Mouse (Mus musculus) left cerebral cortex, adult 11 months (tissue): ENCODE data around the gene Lurap1l.

Experiments
- DNase-seq: peaks from one replicate; pipeline ENCODE4 v3.0.0; 2022; ENCODE audit warnings: low spot score

Lurap1l gene

DNA sequence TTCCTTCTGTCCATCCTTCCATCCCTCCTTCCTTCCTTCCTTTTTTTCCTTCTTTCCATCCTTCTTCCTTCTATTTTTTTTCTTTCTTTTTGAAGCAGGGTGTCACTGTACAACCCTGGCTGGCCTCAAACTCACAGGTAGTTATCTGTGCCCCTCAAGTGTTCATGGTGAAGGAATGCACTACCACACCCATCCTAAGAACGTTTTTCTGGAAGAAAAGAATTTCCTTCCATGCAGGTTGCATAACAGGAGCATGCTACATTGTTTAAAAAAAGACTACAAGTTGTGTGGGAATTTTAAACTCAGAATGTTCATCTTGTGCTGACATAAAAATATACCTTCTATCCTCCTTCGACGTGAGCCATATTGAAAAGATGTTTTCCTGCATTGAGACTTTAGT is 7.4 kb downstream of the Lurap1l start:
- DNase-seq, result no peak

- DNase-seq, result no peak
Observed at GRCm38 (mm10) chr4:80918526-80919129, 8.2 kb downstream of the Lurap1l start.

GRCm38 (mm10) chr4:80919217-80919867 is 8.9 kb downstream of the Lurap1l start:
- DNase-seq, result no peak

DNA sequence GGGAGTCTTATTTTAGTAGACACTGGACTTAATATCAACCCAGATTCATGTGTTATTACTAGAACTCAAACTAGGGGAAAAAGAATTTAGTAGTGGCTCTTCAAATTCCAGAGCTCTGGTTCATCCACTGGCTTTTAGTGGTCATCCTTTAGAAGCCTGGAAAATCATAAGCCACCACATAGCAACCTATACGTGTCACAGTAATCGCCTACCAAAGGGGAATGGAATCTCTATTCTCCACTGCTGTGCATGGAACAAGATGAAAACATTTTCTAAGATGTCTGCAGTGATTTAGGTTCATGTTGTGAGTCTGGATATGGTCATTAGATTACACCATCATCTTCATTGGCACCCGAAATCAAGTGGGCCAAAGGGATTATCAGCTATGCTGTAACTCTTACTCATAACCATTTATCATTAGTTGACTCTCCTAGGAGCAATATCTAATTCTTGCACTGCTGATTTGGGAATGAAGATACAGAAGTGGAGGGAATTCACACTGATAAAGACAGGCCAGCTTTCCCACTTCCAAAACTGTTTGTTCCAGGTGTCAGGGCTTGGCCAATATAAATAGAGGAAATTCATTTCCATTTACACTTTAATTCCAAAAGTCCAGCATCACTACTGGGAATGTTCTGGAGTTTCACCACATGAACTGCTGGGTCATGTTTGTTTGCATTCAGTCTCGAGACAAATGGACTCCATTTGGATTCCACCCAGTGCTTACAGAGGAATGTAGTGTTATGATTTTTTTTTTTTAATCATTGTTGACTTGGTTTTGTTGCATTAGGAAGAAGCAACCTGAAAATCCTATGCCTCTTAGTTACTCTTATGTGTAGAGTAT is 11.4 kb downstream of the Lurap1l start:
- DNase-seq, result no peak

- no peak for DNase-seq
Observed at GRCm38 (mm10) chr4:80922654-80923053, 12.2 kb downstream of the Lurap1l start.

GRCm38 (mm10) chr4:80924815-80925214 is 14.4 kb downstream of the Lurap1l start:
- no peak for DNase-seq

- no peak for DNase-seq
Observed at GRCm38 (mm10) chr4:80925752-80926519, 15.5 kb downstream of the Lurap1l start.

GRCm38 (mm10) chr4:80934749-80935148 is 24.3 kb downstream of the Lurap1l start:
- DNase-seq, result no peak

DNA sequence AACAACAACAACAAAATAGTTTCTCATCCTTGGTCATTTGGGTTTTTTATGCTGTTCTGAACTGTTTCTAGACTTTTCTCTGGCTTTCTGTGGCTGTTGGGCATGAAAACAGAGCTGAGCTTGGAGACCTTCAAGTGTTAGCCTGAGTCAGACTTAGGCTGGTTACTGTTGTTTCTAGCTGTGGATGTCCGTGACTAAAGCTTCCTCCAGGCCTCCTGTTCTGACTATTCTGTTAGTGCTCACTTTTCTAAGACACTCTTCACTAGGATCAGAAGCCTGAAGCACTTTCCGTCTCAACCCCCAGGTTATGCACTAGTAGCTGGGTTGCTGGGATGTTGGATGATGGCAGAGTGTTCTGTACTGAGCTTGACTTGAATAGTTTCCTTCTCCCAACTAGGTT is 28.7 kb downstream of the Lurap1l start:
- no peak for DNase-seq

DNA sequence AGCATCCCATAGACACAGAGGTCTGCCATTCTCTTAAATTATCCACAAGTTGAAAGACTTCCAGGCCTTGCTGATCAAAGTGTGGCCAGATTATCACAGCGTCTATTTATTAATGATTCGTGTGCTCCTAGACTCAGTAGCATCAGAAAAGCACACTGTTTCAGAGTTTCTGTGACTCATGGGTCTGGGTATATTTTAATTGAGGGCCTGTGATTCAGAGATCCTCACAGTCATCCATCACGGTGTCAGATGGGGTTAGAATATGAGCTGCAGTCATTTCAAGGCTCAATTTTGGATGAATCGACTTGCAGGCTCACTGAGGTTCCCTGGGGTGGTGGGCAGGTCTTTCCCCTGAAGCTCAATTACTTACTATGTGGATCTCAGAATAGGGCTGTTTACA is 30.5 kb downstream of the Lurap1l start:
- no peak for DNase-seq

GRCm38 (mm10) chr4:80941978-80942377 is 31.5 kb downstream of the Lurap1l start:
- DNase-seq, result no peak

DNA sequence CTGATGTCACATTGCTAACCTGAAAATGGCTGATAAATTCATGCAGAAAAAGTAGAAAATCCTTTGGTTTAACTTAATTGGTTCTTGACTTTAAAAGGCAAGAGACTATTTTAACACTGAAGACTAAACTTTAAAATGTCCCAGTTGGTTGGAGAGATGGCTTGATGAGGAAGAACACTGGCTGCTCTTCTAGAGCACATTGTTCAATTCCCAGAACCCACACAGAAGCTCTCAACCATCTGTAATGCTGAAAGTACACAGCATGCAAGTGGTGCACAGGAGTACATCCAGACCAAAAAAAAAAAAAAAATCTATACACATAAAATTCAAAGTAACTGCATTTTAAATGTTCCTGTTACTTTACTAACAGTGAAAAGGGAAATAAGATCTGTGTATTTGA is 34.2 kb downstream of the Lurap1l start:
- no peak for DNase-seq

DNA sequence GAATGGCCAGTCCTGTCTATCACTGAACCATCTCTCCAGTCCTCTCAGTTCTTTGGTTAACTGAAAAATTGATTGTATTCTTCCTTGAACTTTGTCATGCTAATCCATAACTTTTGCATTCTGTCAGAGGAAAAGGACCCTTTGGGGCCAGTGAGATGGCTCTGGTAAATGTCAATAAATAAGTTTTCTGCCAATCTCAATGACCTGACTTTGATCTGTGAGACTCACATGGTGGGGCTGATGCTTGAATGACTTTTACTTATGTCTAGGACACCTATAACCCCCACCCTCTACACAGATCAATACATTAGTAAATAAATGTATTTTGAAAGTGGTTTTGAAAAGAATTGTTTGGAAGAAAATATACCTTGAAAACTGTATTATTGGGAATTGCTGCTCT is 38.7 kb downstream of the Lurap1l start:
- DNase-seq, result no peak

GRCm38 (mm10) chr4:80949720-80950119 is 39.3 kb downstream of the Lurap1l start:
- DNase-seq, result no peak

- no peak for DNase-seq
Observed at GRCm38 (mm10) chr4:80950280-80950781, 39.9 kb downstream of the Lurap1l start.

DNA sequence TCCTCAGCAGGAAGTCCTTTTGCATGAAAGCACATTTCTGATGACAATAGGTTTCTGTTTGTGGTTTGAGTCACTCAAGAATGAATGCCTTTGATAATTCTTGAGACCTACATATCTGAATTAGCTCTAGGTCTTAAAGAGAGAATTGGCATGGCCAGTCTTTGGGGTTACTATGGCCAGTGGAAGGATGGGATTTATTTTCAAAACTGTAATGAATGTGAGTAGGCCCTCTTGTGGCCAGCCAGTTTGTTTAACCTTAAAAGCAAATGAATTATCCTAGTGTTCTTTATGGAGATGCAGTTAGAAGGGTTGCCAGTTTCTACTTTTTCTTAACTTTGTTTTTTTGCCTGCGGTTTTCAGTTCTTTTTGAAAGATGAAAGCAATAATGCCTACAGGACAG is 42.2 kb downstream of the Lurap1l start:
- no peak for DNase-seq

GRCm38 (mm10) chr4:80955942-80956341 is 45.5 kb downstream of the Lurap1l start:
- DNase-seq, result no peak

DNA sequence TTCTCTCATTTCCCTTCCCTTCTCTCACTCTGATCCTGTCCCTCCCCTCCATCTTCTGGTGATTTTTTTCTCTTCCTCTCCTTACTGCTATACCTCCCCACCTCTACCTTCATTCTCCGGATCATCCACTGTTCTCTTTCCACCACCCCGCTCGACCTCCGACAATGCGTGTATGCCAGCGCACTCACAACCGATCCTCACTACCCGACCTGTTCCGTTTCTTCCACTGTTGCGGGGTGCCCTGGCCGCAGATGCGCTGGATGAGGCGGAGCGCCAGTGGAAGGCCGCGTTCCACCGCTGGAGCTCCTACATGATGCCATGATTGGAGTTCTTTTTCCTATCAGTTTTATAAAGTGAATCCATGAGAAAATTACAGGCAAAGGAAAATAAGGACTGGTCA is 57.1 kb downstream of the Lurap1l start:
- no peak for DNase-seq

GRCm38 (mm10) chr4:80971846-80972245 is 61.4 kb downstream of the Lurap1l start:
- DNase-seq, result no peak

- DNase-seq, result no peak
Observed at GRCm38 (mm10) chr4:80973896-80974295, 63.5 kb downstream of the Lurap1l start.

DNA sequence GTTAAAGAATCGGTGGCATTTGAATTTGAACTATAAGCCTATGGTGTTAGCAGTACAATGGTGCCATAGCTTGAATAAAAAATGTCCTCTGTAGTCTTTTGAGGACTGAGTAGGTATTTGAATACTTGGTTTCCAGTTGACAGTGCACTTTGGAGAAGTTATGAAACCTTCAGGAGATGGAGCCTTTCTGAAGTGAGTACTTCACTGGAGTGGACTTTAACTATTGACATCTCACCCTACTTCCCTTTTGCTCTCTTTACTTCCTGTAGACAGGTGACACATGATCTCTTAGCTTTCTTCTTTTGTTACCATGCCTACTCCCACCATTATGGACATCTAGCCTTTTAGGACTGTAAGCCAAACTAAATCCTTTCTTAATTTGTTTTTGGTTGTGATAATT is 80.4 kb downstream of the Lurap1l start:
- no peak for DNase-seq

- no peak for DNase-seq
Observed at GRCm38 (mm10) chr4:81003528-81003927, 93.1 kb downstream of the Lurap1l start.
